9 mouse cellular contexts compared by ENCODE assay signal in the genomic region with DNA sequence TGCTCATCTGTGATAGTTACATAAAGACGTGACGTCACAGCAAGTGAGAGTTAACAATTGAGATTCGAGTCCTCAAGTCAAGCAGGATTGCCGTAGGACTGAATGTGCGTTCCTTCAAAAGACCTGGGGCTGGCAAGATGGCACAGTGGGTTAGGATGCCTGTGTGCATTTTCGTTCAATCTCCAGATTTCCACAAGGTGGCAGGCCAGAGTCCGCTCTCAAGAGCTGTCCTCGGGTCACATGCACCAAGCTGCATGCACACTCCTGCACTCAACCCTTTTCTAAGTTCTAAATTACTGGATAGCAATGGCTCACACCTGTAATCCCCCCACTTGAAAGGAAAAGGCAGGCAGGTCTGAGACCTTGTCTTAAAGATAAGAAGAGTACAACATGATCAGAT. TPM values are rescaled to one million over a fixed set of nuclear protein-coding genes. Genes with fewer than 3 reads are reported as not detected.
A peak's percentile ranks its signal among the peaks of the same experiment; 100 is the strongest.
DNase-seq lines count a peak whose midpoint lies in the region; ATAC-seq and TF ChIP-seq lines count a peak whose summit lies in the region.
"Had no signal": no experiment of that assay in that cellular context is flagged by ENCODE, and none has a peak within 500 bp of the region (broad histone marks: within the 10 kb centered on the region; RNA-seq: fewer than 3 reads in every experiment).

No protein-coding gene starts in this region.

- DNase-seq in hindbrain, embryonic 10.5 days (ENCODE audit: low spot score): peak; percentile 40
- peak; percentile 32 for DNase-seq in adipocyte (ENCODE audit: low spot score)
- peak; percentile 45 for DNase-seq in yolk sac, embryonic 10.5 days (ENCODE audit: low spot score)

- no peaks in the 10 kb centered on the region; the same call in 1 of the 2 replicates for H3K9me3 ChIP-seq in hindbrain, embryonic 10.5 days
- no peaks in the 10 kb centered on the region for H3K9me3 ChIP-seq in hindbrain, embryonic 12.5 days (replicated peaks)
- H3K9me3 ChIP-seq in E14TG2a.4 (ENCODE audit: low read length): peaks cover 6% of the 10 kb centered on the region; the same call in 1 of the 2 replicates
- H3K9me3 ChIP-seq in hindbrain, embryonic 16.5 days (ENCODE audit: control insufficient read depth, low read length): no peaks in the 10 kb centered on the region
- H3K9me3 ChIP-seq: liver, embryonic 15.5 days had no signal

- H3K9ac ChIP-seq in hindbrain, embryonic 12.5 days: no peak overlapping the region
- no peak overlapping the region for H3K9ac ChIP-seq in hindbrain, embryonic 16.5 days (ENCODE audit: low read depth, low read length)
- H3K9ac ChIP-seq: liver, embryonic 15.5 days had no signal

- H3K4me3 ChIP-seq in hindbrain, embryonic 10.5 days: no peak overlapping the region
- H3K4me3 ChIP-seq in hindbrain, embryonic 12.5 days: no peak overlapping the region
- H3K4me3 ChIP-seq in E14TG2a.4 (replicated peaks; ENCODE audit: low read length): no peak overlapping the region
- H3K4me3 ChIP-seq in hindbrain, embryonic 16.5 days (ENCODE audit: low read length): no peak overlapping the region
- H3K4me3 ChIP-seq: erythroblast, embryonic 14.5 days; liver, embryonic 15.5 days had no signal

- H3K36me3 ChIP-seq in hindbrain, embryonic 10.5 days: peaks cover 68% of the 10 kb centered on the region
- peaks cover 53% of the 10 kb centered on the region for H3K36me3 ChIP-seq in hindbrain, embryonic 12.5 days
- H3K36me3 ChIP-seq in E14TG2a.4 (ENCODE audit: insufficient read depth, low read length): peaks cover 51% of the 10 kb centered on the region
- H3K36me3 ChIP-seq in hindbrain, embryonic 16.5 days (ENCODE audit: control insufficient read depth, insufficient read depth, low read length): peaks cover 25% of the 10 kb centered on the region

- no peak overlapping the region for H3K27ac ChIP-seq in hindbrain, embryonic 10.5 days
- H3K27ac ChIP-seq in hindbrain, embryonic 12.5 days: no peak overlapping the region
- no peak overlapping the region for H3K27ac ChIP-seq in hindbrain, embryonic 16.5 days (ENCODE audit: low read depth, low read length)
- H3K27ac ChIP-seq: liver, embryonic 15.5 days had no signal

- ATAC-seq in hindbrain, embryonic 12.5 days (ENCODE audit: low FRiP score): no peak
- peak; percentile 62; the same call in 1 of the 2 replicates for ATAC-seq in hindbrain, embryonic 16.5 days
- ATAC-seq in megakaryocyte progenitor cell, adult 5-6 weeks (replicated peaks; ENCODE audit: poor library complexity): peak; percentile 85

- peak; percentile 23; the same call in 1 of the 2 replicates for TF ChIP-seq CTCF in E14TG2a.4 (conservative IDR thresholded peaks at IDR 0.05; ENCODE audit: low read length)

- H3K27me3 ChIP-seq in hindbrain, embryonic 10.5 days (ENCODE audit: insufficient read depth, poor library complexity, severe bottlenecking): no peaks in the 10 kb centered on the region
- no peaks in the 10 kb centered on the region for H3K27me3 ChIP-seq in hindbrain, embryonic 12.5 days
- H3K27me3 ChIP-seq in E14TG2a.4 (ENCODE audit: insufficient read depth, low read length): no peaks in the 10 kb centered on the region
- no peaks in the 10 kb centered on the region for H3K27me3 ChIP-seq in hindbrain, embryonic 16.5 days (replicated peaks; ENCODE audit: control insufficient read depth, insufficient read depth, low read length)
- H3K27me3 ChIP-seq: liver, embryonic 15.5 days had no signal

- peaks cover 2% of the 10 kb centered on the region for H3K4me1 ChIP-seq in hindbrain, embryonic 10.5 days (replicated peaks)
- H3K4me1 ChIP-seq in hindbrain, embryonic 12.5 days: peaks cover 2% of the 10 kb centered on the region
- H3K4me1 ChIP-seq in E14TG2a.4 (replicated peaks; ENCODE audit: low read depth, low read length): peaks cover 32% of the 10 kb centered on the region
- H3K4me1 ChIP-seq in hindbrain, embryonic 16.5 days (ENCODE audit: control insufficient read depth, insufficient read depth, low read depth, low read length): no peaks in the 10 kb centered on the region
- H3K4me1 ChIP-seq: liver, embryonic 15.5 days had no signal

- 61% methylated on average over 8 of the region's 8 CpGs for WGBS in hindbrain, embryonic 10.5 days
- 55% methylated on average over 8 of the region's 8 CpGs for WGBS in hindbrain, embryonic 12.5 days
- WGBS in hindbrain, embryonic 16.5 days: 61% methylated on average over 8 of the region's 8 CpGs

- no peak overlapping the region for H3K4me2 ChIP-seq in hindbrain, embryonic 12.5 days (replicated peaks)
- H3K4me2 ChIP-seq in hindbrain, embryonic 16.5 days (ENCODE audit: low read length): no peak overlapping the region
- H3K4me2 ChIP-seq: liver, embryonic 15.5 days had no signal

RNA-seq across cellular contexts. Expression of a gene that starts 17.1 kb away (rescaled TPM):
- polyA plus RNA-seq in hindbrain, embryonic 10.5 days (2016; fragmentation: Nextera tagmentation; extraction: Ambion mirVana): 0.73 and 1.1 TPM in 2 replicates
- polyA plus RNA-seq in hindbrain, embryonic 12.5 days (2016; fragmentation: Nextera tagmentation; extraction: Ambion mirVana): 0.92 and 1.3 TPM in 2 replicates
- polyA plus RNA-seq in hindbrain, embryonic 16.5 days (2015; fragmentation: Nextera tagmentation; extraction: Ambion mirVana): 0.34 TPM in 1 of 2 replicates, not detected in the other
- not detected in 2 replicates for total RNA-seq in megakaryocyte progenitor cell, adult 5-6 weeks (2015)
- not detected in 2 replicates for total RNA-seq in megakaryocyte progenitor cell, adult 5-6 weeks (2017)
- polyA plus RNA-seq: erythroblast, embryonic 14.5 days had no signal

RNA-seq across cellular contexts. Expression of a gene that starts 31.1 kb away (rescaled TPM):
- polyA plus RNA-seq in hindbrain, embryonic 10.5 days (2016; fragmentation: Nextera tagmentation; extraction: Ambion mirVana): 139 and 141 TPM in 2 replicates
- 139 and 147 TPM in 2 replicates for polyA plus RNA-seq in hindbrain, embryonic 12.5 days (2016; fragmentation: Nextera tagmentation; extraction: Ambion mirVana)
- 86.6 and 94.4 TPM in 2 replicates for polyA plus RNA-seq in hindbrain, embryonic 16.5 days (2015; fragmentation: Nextera tagmentation; extraction: Ambion mirVana)
- 36.1 and 42.4 TPM in 2 replicates for total RNA-seq in megakaryocyte progenitor cell, adult 5-6 weeks (2015)
- total RNA-seq in megakaryocyte progenitor cell, adult 5-6 weeks (2017): 58.2 and 86.6 TPM in 2 replicates
